Comparison of ENCODE assay signal across 21 mouse cellular contexts in genomic region chr7:24851596-24852325, GRCm38 (mm10). TPM values are rescaled to one million over a fixed set of nuclear protein-coding genes. Genes with fewer than 3 reads are reported as not detected.
A peak's percentile ranks its signal among the peaks of the same experiment; 100 is the strongest.
DNase-seq lines count a peak whose midpoint lies in the region; ATAC-seq and TF ChIP-seq lines count a peak whose summit lies in the region.
"Had no signal": no experiment of that assay in that cellular context is flagged by ENCODE, and none has a peak within 500 bp of the region (broad histone marks: within the 10 kb centered on the region; RNA-seq: fewer than 3 reads in every experiment).

No protein-coding gene starts in this region.

- peak overlapping the region; percentile 21 for H3K4me2 ChIP-seq in heart, embryonic 13.5 days
- H3K4me2 ChIP-seq in liver, embryonic 15.5 days = peak overlapping the region; percentile 70
- H3K4me2 ChIP-seq: midbrain, embryonic 12.5 days; neural tube, embryonic 13.5 days had no signal

- H3K4me1 ChIP-seq in heart, embryonic 13.5 days = peaks cover 13% of the 10 kb centered on the region
- H3K4me1 ChIP-seq in E14TG2a.4 (replicated peaks; ENCODE audit: low read depth, low read length) = peaks cover 81% of the 10 kb centered on the region
- peaks cover 4% of the 10 kb centered on the region for H3K4me1 ChIP-seq in bone marrow, adult 2 months (ENCODE audit: control insufficient read depth, insufficient read depth, low read length)
- H3K4me1 ChIP-seq in liver, embryonic 15.5 days (replicated peaks) = peaks cover 78% of the 10 kb centered on the region
- H3K4me1 ChIP-seq: neural tube, embryonic 13.5 days had no signal

- no peaks in the 10 kb centered on the region for H3K27me3 ChIP-seq in heart, embryonic 13.5 days (replicated peaks)
- H3K27me3 ChIP-seq in E14TG2a.4 (ENCODE audit: insufficient read depth, low read length) = no peaks in the 10 kb centered on the region
- H3K27me3 ChIP-seq in liver, embryonic 15.5 days = no peaks in the 10 kb centered on the region
- H3K27me3 ChIP-seq: midbrain, embryonic 12.5 days; neural tube, embryonic 13.5 days had no signal

- WGBS in heart, embryonic 13.5 days = 75% methylated on average over 5 of the region's 5 CpGs
- 73% methylated on average over 5 of the region's 5 CpGs for WGBS in bone marrow, adult 2 months
- 55% methylated on average over 5 of the region's 5 CpGs for WGBS in liver, embryonic 15.5 days (ENCODE audit: insufficient replicate concordance)

- no peak for DNase-seq in heart, postnatal 10 days
- no peak for DNase-seq in adrenal gland, adult 8-10 months
- no peak for DNase-seq in kidney, postnatal 14 days
- DNase-seq: cerebellum, postnatal 10 days; heart, adult 2 months; layer of hippocampus, postnatal 36 days; lung, adult 2 months; right cerebral cortex, postnatal 25 days; thymus, postnatal 14 days had no signal

- TF ChIP-seq CTCF in E14TG2a.4 (conservative IDR thresholded peaks at IDR 0.05; ENCODE audit: low read length) = no peak
- TF ChIP-seq CTCF in bone marrow, adult 2 months (IDR thresholded peaks at IDR 0.05; ENCODE audit: control insufficient read depth, insufficient read depth, low read length) = no peak

- no peaks in the 10 kb centered on the region for H3K36me3 ChIP-seq in heart, embryonic 13.5 days
- 0 out of 2 replicates have a peak, but pooled peaks cover 3% of the 10 kb centered on the region for H3K36me3 ChIP-seq in E14TG2a.4 (ENCODE audit: insufficient read depth, low read length)
- no peaks in the 10 kb centered on the region for H3K36me3 ChIP-seq in liver, embryonic 15.5 days (replicated peaks)
- H3K36me3 ChIP-seq: midbrain, embryonic 12.5 days; neural tube, embryonic 13.5 days had no signal

- TF ChIP-seq POLR2A in bone marrow, adult 2 months (IDR thresholded peaks at IDR 0.05; ENCODE audit: borderline replicate concordance, control insufficient read depth, low read depth, low read length) = no peak

- H3K9ac ChIP-seq in heart, embryonic 13.5 days = no peak overlapping the region
- peak overlapping the region; percentile 41 for H3K9ac ChIP-seq in liver, embryonic 15.5 days
- H3K9ac ChIP-seq: midbrain, embryonic 12.5 days; neural tube, embryonic 13.5 days had no signal

- peak overlapping the region; percentile 64 for H3K27ac ChIP-seq in heart, embryonic 13.5 days (replicated peaks)
- H3K27ac ChIP-seq in bone marrow, adult 2 months (ENCODE audit: control insufficient read depth, insufficient read depth, low read depth, low read length, poor library complexity) = peak overlapping the region; percentile 40
- H3K27ac ChIP-seq in liver, embryonic 15.5 days (replicated peaks) = peak overlapping the region; percentile 99
- H3K27ac ChIP-seq: heart, adult 2 months; midbrain, embryonic 12.5 days; neural tube, embryonic 13.5 days had no signal

- intact Hi-C loops in heart, postnatal 10 days (cut with DNase I) = no loop called here

- H3K4me3 ChIP-seq in heart, embryonic 13.5 days = peak overlapping the region; percentile 3; the same call in 1 of the 2 replicates
- H3K4me3 ChIP-seq in E14TG2a.4 (replicated peaks; ENCODE audit: low read length) = peak overlapping the region; percentile 71
- H3K4me3 ChIP-seq in bone marrow, adult 2 months (replicated peaks; ENCODE audit: control insufficient read depth, low read depth, low read length) = no peak overlapping the region
- H3K4me3 ChIP-seq in liver, embryonic 15.5 days (replicated peaks) = peak overlapping the region; percentile 43
- H3K4me3 ChIP-seq: heart, adult 2 months; midbrain, embryonic 12.5 days; neural tube, embryonic 13.5 days had no signal

- H3K9me3 ChIP-seq in heart, embryonic 13.5 days = no peaks in the 10 kb centered on the region
- H3K9me3 ChIP-seq in E14TG2a.4 (ENCODE audit: low read length) = no peaks in the 10 kb centered on the region
- H3K9me3 ChIP-seq in liver, embryonic 15.5 days (replicated peaks) = no peaks in the 10 kb centered on the region
- H3K9me3 ChIP-seq: midbrain, embryonic 12.5 days; neural tube, embryonic 13.5 days had no signal

- no peak for ATAC-seq in heart, embryonic 13.5 days (ENCODE audit: extremely low read depth, insufficient number of reproducible peaks, low FRiP score, low TSS enrichment)
- no peak for ATAC-seq in liver, embryonic 15.5 days (ENCODE audit: insufficient read depth)
- ATAC-seq: forebrain, embryonic 16.5 days had no signal

RNA-seq across cellular contexts. Expression of gene Gm9844, which starts 10.3 kb away (rescaled TPM):
- polyA plus RNA-seq in heart, embryonic 13.5 days (2015; fragmentation: Nextera tagmentation; extraction: Ambion mirVana) = 10.6 and 11.8 TPM in 2 replicates
- 1 to 10 TPM in 1 of 2 experiments, not detected in 1; 2.3 TPM for total RNA-seq in heart, postnatal 10 days (2021)
- polyA plus RNA-seq in bone marrow, adult 2 months (2011; ENCODE audit: insufficient read depth, insufficient read length, low replicate concordance, missing spikeins) = 43.4 TPM in 1 of 2 replicates, not detected in the other
- polyA plus RNA-seq in liver, embryonic 15.5 days (2015; fragmentation: Nextera tagmentation; extraction: Ambion mirVana) = 1.6 and 1.9 TPM in 2 replicates
- total RNA-seq in adrenal gland, adult 8-10 months (2022) = not detected
- total RNA-seq: adrenal gland, postnatal 36 days; gastrocnemius, adult 18-20 months; heart, adult 2 months; layer of hippocampus, postnatal 36 days had no signal

RNA-seq across cellular contexts. Expression of gene Lypd4, which starts 18.0 kb away (rescaled TPM):
- polyA plus RNA-seq in heart, embryonic 13.5 days (2015; fragmentation: Nextera tagmentation; extraction: Ambion mirVana) = not detected in 2 replicates
- total RNA-seq in heart, postnatal 10 days (2021) = not detected
- not detected in 2 replicates for polyA plus RNA-seq in bone marrow, adult 2 months (2011; ENCODE audit: insufficient read depth, insufficient read length, low replicate concordance, missing spikeins)
- polyA plus RNA-seq in liver, embryonic 15.5 days (2015; fragmentation: Nextera tagmentation; extraction: Ambion mirVana) = not detected in 2 replicates
- total RNA-seq in adrenal gland, adult 8-10 months (2022) = not detected
- total RNA-seq: adrenal gland, postnatal 36 days; gastrocnemius, adult 18-20 months; heart, adult 2 months; hematopoietic stem cell, adult 5-6 weeks; layer of hippocampus, postnatal 36 days; left cerebral cortex, postnatal 36 days had no signal
- polyA plus RNA-seq: forebrain, embryonic 16.5 days; kidney, embryonic 14.5 days; lung, adult 2 months; midbrain, embryonic 12.5 days; neural tube, embryonic 13.5 days had no signal

RNA-seq across cellular contexts. Expression of gene Dmrtc2, which starts 18.1 kb away (rescaled TPM):
- polyA plus RNA-seq in heart, embryonic 13.5 days (2015; fragmentation: Nextera tagmentation; extraction: Ambion mirVana) = 0.08 TPM in 1 of 2 replicates, not detected in the other
- total RNA-seq in heart, postnatal 10 days (2021) = not detected
- polyA plus RNA-seq in bone marrow, adult 2 months (2011; ENCODE audit: insufficient read depth, insufficient read length, low replicate concordance, missing spikeins) = not detected in 2 replicates
- polyA plus RNA-seq in liver, embryonic 15.5 days (2015; fragmentation: Nextera tagmentation; extraction: Ambion mirVana) = not detected in 2 replicates
- not detected for total RNA-seq in adrenal gland, adult 8-10 months (2022)
- total RNA-seq: adrenal gland, postnatal 36 days; gastrocnemius, adult 18-20 months; heart, adult 2 months; hematopoietic stem cell, adult 5-6 weeks; layer of hippocampus, postnatal 36 days; left cerebral cortex, postnatal 36 days had no signal
- polyA plus RNA-seq: forebrain, embryonic 16.5 days; heart, adult 2 months; kidney, embryonic 14.5 days; lung, adult 2 months; midbrain, embryonic 12.5 days; neural tube, embryonic 13.5 days had no signal

RNA-seq across cellular contexts. Expression of gene Rps19, which starts 32.4 kb away (rescaled TPM):
- 1,220 and 1,401 TPM in 2 replicates for polyA plus RNA-seq in heart, embryonic 13.5 days (2015; fragmentation: Nextera tagmentation; extraction: Ambion mirVana)
- 100 to 1,000 TPM; 752 to 777 TPM for total RNA-seq in heart, postnatal 10 days (2021)
- 866 and 1,228 TPM in 2 replicates for polyA plus RNA-seq in bone marrow, adult 2 months (2011; ENCODE audit: insufficient read depth, insufficient read length, low replicate concordance, missing spikeins)
- polyA plus RNA-seq in liver, embryonic 15.5 days (2015; fragmentation: Nextera tagmentation; extraction: Ambion mirVana) = 1,016 and 1,167 TPM in 2 replicates
- total RNA-seq in adrenal gland, adult 8-10 months (2022) = 1,000 to 10,000 TPM in 3 of 4 experiments, 100 to 1,000 TPM in 1; 823 to 1,088 (median 1,017) TPM

RNA-seq across cellular contexts. Expression of gene Cd79a, which starts 45.4 kb away (rescaled TPM):
- polyA plus RNA-seq in heart, embryonic 13.5 days (2015; fragmentation: Nextera tagmentation; extraction: Ambion mirVana) = 0.25 and 0.39 TPM in 2 replicates
- total RNA-seq in heart, postnatal 10 days (2021) = 1 to 10 TPM; 1.3 to 1.8 TPM
- polyA plus RNA-seq in bone marrow, adult 2 months (2011; ENCODE audit: insufficient read depth, insufficient read length, low replicate concordance, missing spikeins) = 82.1 and 126 TPM in 2 replicates
- 6.0 and 7.2 TPM in 2 replicates for polyA plus RNA-seq in liver, embryonic 15.5 days (2015; fragmentation: Nextera tagmentation; extraction: Ambion mirVana)
- total RNA-seq in adrenal gland, adult 8-10 months (2022) = 1 to 10 TPM in 2 of 4 experiments, under 1 TPM in 2; 0.44 to 2.1 (median 1.2) TPM
- total RNA-seq: hematopoietic stem cell, adult 5-6 weeks had no signal

Comparison
In these comparisons a context has a peak if more than half of its experiments do, and no peak if none do; other contexts are left out.
1. H3K27ac ChIP-seq: peak in every context shown above with its lines; median percentile 99 in liver, embryonic 15.5 days; 64 in heart, embryonic 13.5 days; 40 in bone marrow, adult 2 months.